Mouse (Mus musculus): Measurements from ENCODE around the gene Myh11.

Gene Myh11

GRCm38 (mm10) chr16:14298461-14298860 lies 7.3 kb upstream of the Myh11 start:
- DNase-seq (ENCODE audit: low read depth, low spot score): no peak
- H3K36me3 ChIP-seq (ENCODE audit: control insufficient read depth, insufficient read depth, low read length, poor library complexity, severe bottlenecking): peaks cover 9% of the 10 kb centered on the region
- H3K27me3 ChIP-seq (ENCODE audit: control insufficient read depth, insufficient read depth, low read length, poor library complexity, severe bottlenecking): no peaks in the 10 kb centered on the region

- DNase-seq (ENCODE audit: low read depth, low spot score): no peak
- Histone ChIP-seq H3K36me3 (ENCODE audit: control insufficient read depth, insufficient read depth, low read length, poor library complexity, severe bottlenecking) (peaks cover 9% of the 10 kb centered on the region), H3K27me3 (ENCODE audit: control insufficient read depth, insufficient read depth, low read length, poor library complexity, severe bottlenecking) (no peaks in the 10 kb centered on the region)
Measured at GRCm38 (mm10) chr16:14297746-14298145, 6.6 kb upstream of the Myh11 start.

GRCm38 (mm10) chr16:14297137-14297536 lies 6.0 kb upstream of the Myh11 start:
- DNase-seq (ENCODE audit: low read depth, low spot score): no peak
- Histone ChIP-seq H3K27me3 (ENCODE audit: control insufficient read depth, insufficient read depth, low read length, poor library complexity, severe bottlenecking) (no peaks in the 10 kb centered on the region), H3K36me3 (ENCODE audit: control insufficient read depth, insufficient read depth, low read length, poor library complexity, severe bottlenecking) (peaks cover 9% of the 10 kb centered on the region)

GRCm38 (mm10) chr16:14296544-14297124 lies 5.5 kb upstream of the Myh11 start:
- H3K27me3 ChIP-seq (ENCODE audit: control insufficient read depth, insufficient read depth, low read length, poor library complexity, severe bottlenecking): no peaks in the 10 kb centered on the region
- no peak for DNase-seq (ENCODE audit: low read depth, low spot score)
- peaks cover 7% of the 10 kb centered on the region for H3K36me3 ChIP-seq (ENCODE audit: control insufficient read depth, insufficient read depth, low read length, poor library complexity, severe bottlenecking)

- H3K36me3 ChIP-seq (ENCODE audit: control insufficient read depth, insufficient read depth, low read length, poor library complexity, severe bottlenecking): peaks cover 6% of the 10 kb centered on the region
- no peak for DNase-seq (ENCODE audit: low read depth, low spot score)
- H3K27me3 ChIP-seq (ENCODE audit: control insufficient read depth, insufficient read depth, low read length, poor library complexity, severe bottlenecking): no peaks in the 10 kb centered on the region
Measured at GRCm38 (mm10) chr16:14295291-14295690, 4.1 kb upstream of the Myh11 start.

GRCm38 (mm10) chr16:14292205-14293199 lies 1.3 kb upstream of the Myh11 start:
- Histone ChIP-seq H3K27me3 (ENCODE audit: control insufficient read depth, insufficient read depth, low read length, poor library complexity, severe bottlenecking) (no peaks in the 10 kb centered on the region), H3K36me3 (ENCODE audit: control insufficient read depth, insufficient read depth, low read length, poor library complexity, severe bottlenecking) (no peaks in the 10 kb centered on the region; the same call in 1 of the 2 replicates)
- DNase-seq (ENCODE audit: low read depth, low spot score): no peak

- Histone ChIP-seq H3K27me3 (ENCODE audit: control insufficient read depth, insufficient read depth, low read length, poor library complexity, severe bottlenecking) (no peaks in the 10 kb centered on the region), H3K36me3 (ENCODE audit: control insufficient read depth, insufficient read depth, low read length, poor library complexity, severe bottlenecking) (no peaks in the 10 kb centered on the region)
- DNase-seq (ENCODE audit: low read depth, low spot score): no peak
Measured at GRCm38 (mm10) chr16:14272374-14272965, 18.7 kb downstream of the Myh11 start.

- no peaks in the 10 kb centered on the region for H3K27me3 ChIP-seq (ENCODE audit: control insufficient read depth, insufficient read depth, low read length, poor library complexity, severe bottlenecking)
- H3K36me3 ChIP-seq (ENCODE audit: control insufficient read depth, insufficient read depth, low read length, poor library complexity, severe bottlenecking): no peaks in the 10 kb centered on the region
- no peak for DNase-seq (ENCODE audit: low read depth, low spot score)
Measured at GRCm38 (mm10) chr16:14265203-14265920, 25.8 kb downstream of the Myh11 start.

GRCm38 (mm10) chr16:14264504-14264903 lies 26.7 kb downstream of the Myh11 start:
- Histone ChIP-seq H3K27me3 (ENCODE audit: control insufficient read depth, insufficient read depth, low read length, poor library complexity, severe bottlenecking) (no peaks in the 10 kb centered on the region), H3K36me3 (ENCODE audit: control insufficient read depth, insufficient read depth, low read length, poor library complexity, severe bottlenecking) (no peaks in the 10 kb centered on the region)
- no peak for DNase-seq (ENCODE audit: low read depth, low spot score)

GRCm38 (mm10) chr16:14263241-14263640 lies 27.9 kb downstream of the Myh11 start:
- H3K36me3 ChIP-seq (ENCODE audit: control insufficient read depth, insufficient read depth, low read length, poor library complexity, severe bottlenecking): no peaks in the 10 kb centered on the region
- H3K27me3 ChIP-seq (ENCODE audit: control insufficient read depth, insufficient read depth, low read length, poor library complexity, severe bottlenecking): no peaks in the 10 kb centered on the region
- no peak for DNase-seq (ENCODE audit: low read depth, low spot score)

GRCm38 (mm10) chr16:14262410-14262809 lies 28.8 kb downstream of the Myh11 start:
- Histone ChIP-seq H3K36me3 (ENCODE audit: control insufficient read depth, insufficient read depth, low read length, poor library complexity, severe bottlenecking) (no peaks in the 10 kb centered on the region), H3K27me3 (ENCODE audit: control insufficient read depth, insufficient read depth, low read length, poor library complexity, severe bottlenecking) (no peaks in the 10 kb centered on the region)
- no peak for DNase-seq (ENCODE audit: low read depth, low spot score)

GRCm38 (mm10) chr16:14258856-14259255 lies 32.3 kb downstream of the Myh11 start:
- H3K27me3 ChIP-seq (ENCODE audit: control insufficient read depth, insufficient read depth, low read length, poor library complexity, severe bottlenecking): no peaks in the 10 kb centered on the region
- H3K36me3 ChIP-seq (ENCODE audit: control insufficient read depth, insufficient read depth, low read length, poor library complexity, severe bottlenecking): no peaks in the 10 kb centered on the region
- no peak for DNase-seq (ENCODE audit: low read depth, low spot score)

GRCm38 (mm10) chr16:14253586-14253985 lies 37.6 kb downstream of the Myh11 start:
- no peak for DNase-seq (ENCODE audit: low read depth, low spot score)
- Histone ChIP-seq H3K27me3 (ENCODE audit: control insufficient read depth, insufficient read depth, low read length, poor library complexity, severe bottlenecking) (no peaks in the 10 kb centered on the region), H3K36me3 (ENCODE audit: control insufficient read depth, insufficient read depth, low read length, poor library complexity, severe bottlenecking) (no peaks in the 10 kb centered on the region)

GRCm38 (mm10) chr16:14252877-14253276 lies 38.3 kb downstream of the Myh11 start:
- Histone ChIP-seq H3K27me3 (ENCODE audit: control insufficient read depth, insufficient read depth, low read length, poor library complexity, severe bottlenecking) (no peaks in the 10 kb centered on the region), H3K36me3 (ENCODE audit: control insufficient read depth, insufficient read depth, low read length, poor library complexity, severe bottlenecking) (no peaks in the 10 kb centered on the region)
- DNase-seq (ENCODE audit: low read depth, low spot score): no peak

Data from splenic B cell, adult 2 months (primary cell).